In the genomic region with DNA sequence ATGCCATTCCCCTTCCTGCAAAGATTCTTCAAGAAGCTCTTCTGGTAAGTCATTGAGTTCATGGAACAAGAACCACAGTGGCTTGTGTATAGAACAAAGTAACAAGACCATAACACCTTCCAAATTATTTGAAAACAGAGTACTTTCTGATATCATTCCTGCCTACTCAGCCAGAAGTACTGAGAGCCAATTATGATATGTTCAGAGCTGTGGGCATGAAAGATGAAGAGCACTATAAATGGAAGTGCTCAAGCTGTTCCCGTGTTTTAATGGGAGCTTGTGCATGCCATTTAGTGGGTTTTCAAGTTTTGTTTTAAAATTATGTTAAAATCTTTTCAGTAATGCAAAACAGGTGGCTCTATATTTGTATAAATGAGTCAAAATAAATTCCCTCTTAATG, we compare ENCODE assay signal across 18 mouse cellular contexts.
"Had no signal": no experiment of that assay in that cellular context is flagged by ENCODE, and none has a peak within 500 bp of the region (broad histone marks: within the 10 kb centered on the region; RNA-seq: fewer than 3 reads in every experiment).

No protein-coding gene starts in this region.

- DNase-seq: gastrocnemius, adult 2 months; gastrocnemius, postnatal 10 days; gastrocnemius, postnatal 25 days; heart, adult 18-20 months; heart, postnatal 10 days; heart, postnatal 4 days; kidney, adult 18-20 months; kidney, adult 8-10 months; kidney, postnatal 10 days; kidney, postnatal 25 days; layer of hippocampus, postnatal 36 days; left cerebral cortex, postnatal 4 days had no signal

- ATAC-seq: forebrain, embryonic 16.5 days; hindbrain, embryonic 16.5 days; inflammation-experienced regulatory T-cells, adult 6 months; intestine, embryonic 15.5 days; intestine, postnatal 0 days; liver, embryonic 12.5 days had no signal
